Mouse (Mus musculus): Measurements from ENCODE around the gene Tcf7. TPM values are rescaled to one million over a fixed set of nuclear protein-coding genes. Genes with fewer than 3 reads are reported as not detected.

Tcf7 gene
- polyA plus RNA-seq (2014; fragmentation: Nextera tagmentation; extraction: Ambion mirVana) = 5.3 and 5.5 TPM in 2 replicates

DNA sequence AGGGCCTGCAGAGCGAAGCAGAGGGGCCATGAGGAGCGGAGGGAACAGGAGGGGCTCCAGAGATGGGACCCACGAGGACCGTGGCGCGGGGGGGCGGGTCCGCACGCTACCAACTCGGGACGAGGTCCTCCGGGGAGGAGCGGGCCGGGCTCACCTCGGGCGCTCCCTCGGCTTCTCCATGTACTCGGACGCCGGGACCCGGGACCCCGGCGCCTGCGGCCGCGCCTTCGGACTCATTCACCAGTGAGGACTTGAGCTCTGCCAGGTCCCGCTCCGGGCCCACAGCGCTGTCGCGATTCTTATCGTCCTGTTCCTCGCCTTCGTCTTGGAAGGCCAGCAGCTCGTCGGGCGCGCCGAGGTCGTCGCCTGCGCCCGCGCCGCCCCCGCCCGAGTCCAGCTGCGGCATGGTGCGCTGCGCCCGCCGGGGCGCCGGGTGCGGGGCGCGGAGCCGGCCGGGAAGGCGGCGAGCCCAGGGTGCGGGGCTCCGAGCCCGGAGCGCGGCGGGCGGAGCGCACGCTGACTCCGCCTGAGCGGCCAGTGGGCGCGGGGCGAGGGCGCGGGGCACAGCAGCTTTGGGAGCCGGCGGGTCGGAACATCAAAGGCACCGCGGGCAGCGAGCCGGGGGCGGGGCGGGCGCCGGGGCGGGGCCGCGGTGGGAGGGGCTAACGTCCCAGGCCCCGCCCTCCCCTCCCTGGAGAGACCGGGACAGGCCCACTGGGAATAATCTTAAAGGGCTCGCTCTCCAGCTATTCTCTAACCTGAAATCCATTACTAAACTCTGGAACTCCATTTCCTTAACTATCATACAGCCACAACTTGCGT, at the start of gene Tcf7:
Tcf7 (minus strand) TSS at position 241 of the 822 bp plus-strand sequence.
- H3K4me3 ChIP-seq (ENCODE audit: low read depth, low read length) = peak within 1 kb of the TSS; percentile 68
- H3K9me3 ChIP-seq (replicated peaks; ENCODE audit: control insufficient read depth, low read length) = no peaks in the 10 kb centered on the region
- peaks cover 24% of the 10 kb centered on the region for H3K4me1 ChIP-seq (ENCODE audit: control insufficient read depth, insufficient read depth, low read length)
- WGBS (ENCODE audit: insufficient replicate concordance) = under 1% methylated on average over 76 of the region's 97 CpGs
- H3K36me3 ChIP-seq (ENCODE audit: control insufficient read depth, insufficient read depth, low read length) = no peaks in the 10 kb centered on the region
- H3K9ac ChIP-seq (ENCODE audit: low read depth, low read length) = peak within 1 kb of the TSS; percentile 73
- H3K27ac ChIP-seq (ENCODE audit: low read depth, low read length) = 0 out of 2 replicates have a peak within 1 kb of the TSS, but pooled peaks have one; percentile 10
- H3K4me2 ChIP-seq = peak within 1 kb of the TSS; percentile 99
- ATAC-seq (replicated peaks; ENCODE audit: insufficient number of reproducible peaks, low FRiP score, low TSS enrichment) = peak; percentile 51
- H3K27me3 ChIP-seq (ENCODE audit: control insufficient read depth, insufficient read depth, low read length) = peaks cover 12% of the 10 kb centered on the region; the same call in 1 of the 2 replicates

DNA sequence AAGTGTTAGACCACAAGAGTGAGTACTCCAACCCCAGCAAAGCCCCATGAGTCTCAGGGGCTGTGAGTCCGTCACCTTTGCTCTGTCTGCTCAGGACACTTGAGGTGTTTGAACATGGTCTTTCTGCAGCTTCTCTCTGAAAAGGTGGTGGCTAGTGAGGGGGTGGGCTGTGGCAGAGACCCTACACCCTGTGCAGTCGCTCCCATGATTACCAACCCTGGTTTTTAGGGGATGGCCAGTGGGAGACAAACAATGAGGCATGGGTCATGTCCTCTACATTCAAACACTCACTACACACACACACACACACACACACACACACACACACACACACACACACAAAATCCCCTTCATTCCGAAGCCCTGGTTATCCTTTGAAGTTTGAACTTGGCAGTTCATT, 44.5 kb upstream of the Tcf7 start:
- Histone ChIP-seq H3K9me3 (replicated peaks; ENCODE audit: control insufficient read depth, low read length) (no peaks in the 10 kb centered on the region), H3K27ac (ENCODE audit: low read depth, low read length) (no peak overlapping the region), H3K9ac (ENCODE audit: low read depth, low read length) (no peak overlapping the region), H3K4me2 (no peak overlapping the region), H3K4me3 (ENCODE audit: low read depth, low read length) (no peak overlapping the region), H3K27me3 (ENCODE audit: control insufficient read depth, insufficient read depth, low read length) (peaks cover 6% of the 10 kb centered on the region), H3K36me3 (ENCODE audit: control insufficient read depth, insufficient read depth, low read length) (no peaks in the 10 kb centered on the region), H3K4me1 (ENCODE audit: control insufficient read depth, insufficient read depth, low read length) (no peaks in the 10 kb centered on the region)
- WGBS (ENCODE audit: insufficient replicate concordance) = 46% methylated on average over 3 of the region's 3 CpGs
- no peak for ATAC-seq (replicated peaks; ENCODE audit: insufficient number of reproducible peaks, low FRiP score, low TSS enrichment)

DNA sequence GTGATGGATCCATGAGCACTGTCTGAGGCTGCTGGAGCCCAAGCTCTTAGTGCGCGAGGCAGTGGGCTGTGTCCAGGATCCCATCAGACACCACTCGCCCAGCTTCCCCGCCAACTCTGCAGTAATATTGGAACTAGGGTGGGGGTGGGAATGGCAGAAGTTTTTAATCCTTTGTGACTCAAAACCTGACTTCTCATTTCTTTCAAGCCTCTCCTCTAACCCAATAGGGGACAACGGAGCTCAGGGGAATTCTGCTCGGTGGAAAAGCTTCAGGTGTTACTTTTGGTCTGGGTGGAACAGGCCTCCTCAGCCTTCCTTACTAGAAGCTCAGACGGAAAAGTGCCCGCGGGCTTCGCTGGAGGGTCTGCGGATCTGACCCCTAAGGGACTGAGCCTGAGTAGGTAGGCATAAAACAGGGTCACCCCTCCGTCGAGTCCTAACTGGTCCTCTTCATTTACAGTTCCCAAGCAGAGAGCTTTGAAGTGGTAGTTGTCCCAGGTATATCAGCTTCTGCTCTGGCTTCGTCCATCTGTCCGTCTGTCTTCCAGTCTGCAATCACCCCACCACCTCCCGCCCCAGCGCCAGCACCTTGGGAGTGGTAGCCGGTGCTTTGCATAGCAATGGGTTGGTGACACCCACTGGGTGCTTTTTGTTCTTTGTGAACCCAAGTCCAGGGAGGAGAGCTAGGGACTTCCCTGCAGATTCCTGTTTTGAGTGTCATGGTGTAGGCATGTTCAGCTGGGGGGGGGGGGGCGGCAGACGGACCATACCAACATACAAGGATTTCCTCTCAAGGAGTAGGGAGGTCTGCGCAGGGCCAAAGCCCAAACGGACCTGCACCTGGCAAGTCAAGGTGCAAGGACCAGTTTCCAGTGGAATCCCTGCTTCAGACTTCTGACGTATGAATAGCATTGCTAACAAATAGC, 41.9 kb upstream of the Tcf7 start:
- H3K9ac ChIP-seq (ENCODE audit: low read depth, low read length) = no peak overlapping the region
- H3K4me1 ChIP-seq (ENCODE audit: control insufficient read depth, insufficient read depth, low read length) = no peaks in the 10 kb centered on the region
- H3K4me3 ChIP-seq (ENCODE audit: low read depth, low read length) = no peak overlapping the region
- no peaks in the 10 kb centered on the region for H3K9me3 ChIP-seq (replicated peaks; ENCODE audit: control insufficient read depth, low read length)
- H3K4me2 ChIP-seq = no peak overlapping the region
- no peak for ATAC-seq (replicated peaks; ENCODE audit: insufficient number of reproducible peaks, low FRiP score, low TSS enrichment)
- H3K36me3 ChIP-seq (ENCODE audit: control insufficient read depth, insufficient read depth, low read length) = no peaks in the 10 kb centered on the region
- H3K27me3 ChIP-seq (ENCODE audit: control insufficient read depth, insufficient read depth, low read length) = peaks cover 6% of the 10 kb centered on the region
- H3K27ac ChIP-seq (ENCODE audit: low read depth, low read length) = no peak overlapping the region
- 54% methylated on average over 23 of the region's 23 CpGs for WGBS (ENCODE audit: insufficient replicate concordance)

DNA sequence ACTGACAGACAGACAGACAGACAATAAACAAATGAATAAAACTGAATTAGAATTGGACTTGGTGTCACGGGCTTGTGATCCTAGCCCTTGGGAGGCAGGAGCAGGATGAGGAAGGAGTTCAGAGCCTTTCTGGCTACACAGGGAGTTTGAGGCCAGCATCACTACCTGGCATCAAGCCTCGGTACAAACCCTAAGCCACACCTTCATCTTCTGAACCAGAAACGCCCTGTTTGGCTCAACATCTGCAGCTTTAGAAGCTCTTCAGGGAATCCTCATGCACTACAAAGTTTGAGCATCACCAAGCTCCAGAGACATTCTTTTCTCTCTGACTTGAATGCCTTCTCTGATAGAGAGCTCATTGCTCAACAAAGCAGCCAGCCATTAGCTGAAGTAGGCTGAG, 38.7 kb upstream of the Tcf7 start:
- H3K27me3 ChIP-seq (ENCODE audit: control insufficient read depth, insufficient read depth, low read length) = peaks cover 6% of the 10 kb centered on the region
- H3K4me1 ChIP-seq (ENCODE audit: control insufficient read depth, insufficient read depth, low read length) = no peaks in the 10 kb centered on the region
- H3K4me2 ChIP-seq = no peak overlapping the region
- no peak for ATAC-seq (replicated peaks; ENCODE audit: insufficient number of reproducible peaks, low FRiP score, low TSS enrichment)
- no peak overlapping the region for H3K9ac ChIP-seq (ENCODE audit: low read depth, low read length)
- no peaks in the 10 kb centered on the region for H3K9me3 ChIP-seq (replicated peaks; ENCODE audit: control insufficient read depth, low read length)
- WGBS (ENCODE audit: insufficient replicate concordance) = 53% methylated on average over 3 of the region's 3 CpGs
- no peak overlapping the region for H3K4me3 ChIP-seq (ENCODE audit: low read depth, low read length)
- H3K27ac ChIP-seq (ENCODE audit: low read depth, low read length) = no peak overlapping the region
- H3K36me3 ChIP-seq (ENCODE audit: control insufficient read depth, insufficient read depth, low read length) = no peaks in the 10 kb centered on the region

DNA sequence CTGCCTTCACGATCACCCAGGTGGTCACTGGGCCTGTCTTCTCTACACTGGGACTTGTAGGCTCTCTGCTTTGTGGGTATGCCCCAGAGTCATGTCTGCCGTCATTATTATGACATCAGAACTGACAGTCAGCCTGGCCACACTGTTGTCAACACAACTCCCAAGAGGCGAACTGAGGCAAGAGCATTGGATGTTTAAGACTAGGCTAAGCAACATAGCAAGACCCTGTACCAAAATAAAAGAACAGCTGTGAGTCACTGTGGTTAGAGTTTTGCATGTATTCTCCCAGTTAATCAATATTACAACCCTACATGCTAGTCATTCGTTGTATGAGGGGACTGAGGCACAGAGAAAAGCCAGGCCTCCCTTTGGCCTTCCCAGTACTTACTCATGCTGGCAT, 37.7 kb upstream of the Tcf7 start:
- Histone ChIP-seq H3K27ac (ENCODE audit: low read depth, low read length) (no peak overlapping the region), H3K9ac (ENCODE audit: low read depth, low read length) (no peak overlapping the region), H3K4me3 (ENCODE audit: low read depth, low read length) (no peak overlapping the region), H3K4me1 (ENCODE audit: control insufficient read depth, insufficient read depth, low read length) (no peaks in the 10 kb centered on the region), H3K4me2 (no peak overlapping the region), H3K9me3 (replicated peaks; ENCODE audit: control insufficient read depth, low read length) (no peaks in the 10 kb centered on the region), H3K27me3 (ENCODE audit: control insufficient read depth, insufficient read depth, low read length) (peaks cover 6% of the 10 kb centered on the region), H3K36me3 (ENCODE audit: control insufficient read depth, insufficient read depth, low read length) (no peaks in the 10 kb centered on the region)
- ATAC-seq (replicated peaks; ENCODE audit: insufficient number of reproducible peaks, low FRiP score, low TSS enrichment) = no peak
- 72% methylated on average over 4 of the region's 4 CpGs for whole genome bisulfite sequencing (ENCODE audit: insufficient replicate concordance)

DNA sequence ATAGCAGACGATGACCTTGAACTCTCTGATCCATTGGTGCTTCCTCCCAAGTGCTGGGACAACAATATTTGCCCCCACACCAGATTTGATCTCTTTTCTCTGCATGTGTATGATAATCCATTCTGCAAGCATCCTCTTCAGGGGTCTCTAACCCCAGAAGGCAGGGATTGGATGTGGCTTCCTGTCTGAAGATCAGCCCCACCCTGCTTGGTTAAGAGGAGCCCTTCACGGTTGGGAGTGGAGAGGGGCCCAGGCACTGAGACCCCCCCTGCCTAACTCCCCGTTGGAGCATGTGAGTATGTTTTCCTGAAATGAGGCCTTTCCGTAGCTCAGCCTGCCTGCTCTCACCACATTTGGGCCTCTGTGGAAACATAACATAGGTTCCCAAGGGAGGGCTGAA, 36.9 kb upstream of the Tcf7 start:
- H3K4me2 ChIP-seq = no peak overlapping the region
- no peaks in the 10 kb centered on the region for H3K4me1 ChIP-seq (ENCODE audit: control insufficient read depth, insufficient read depth, low read length)
- ATAC-seq (replicated peaks; ENCODE audit: insufficient number of reproducible peaks, low FRiP score, low TSS enrichment) = no peak
- 60% methylated on average over 4 of the region's 4 CpGs for WGBS (ENCODE audit: insufficient replicate concordance)
- H3K4me3 ChIP-seq (ENCODE audit: low read depth, low read length) = no peak overlapping the region
- H3K36me3 ChIP-seq (ENCODE audit: control insufficient read depth, insufficient read depth, low read length) = no peaks in the 10 kb centered on the region
- peaks cover 8% of the 10 kb centered on the region for H3K27me3 ChIP-seq (ENCODE audit: control insufficient read depth, insufficient read depth, low read length)
- H3K9me3 ChIP-seq (replicated peaks; ENCODE audit: control insufficient read depth, low read length) = no peaks in the 10 kb centered on the region
- H3K9ac ChIP-seq (ENCODE audit: low read depth, low read length) = no peak overlapping the region
- no peak overlapping the region for H3K27ac ChIP-seq (ENCODE audit: low read depth, low read length)

DNA sequence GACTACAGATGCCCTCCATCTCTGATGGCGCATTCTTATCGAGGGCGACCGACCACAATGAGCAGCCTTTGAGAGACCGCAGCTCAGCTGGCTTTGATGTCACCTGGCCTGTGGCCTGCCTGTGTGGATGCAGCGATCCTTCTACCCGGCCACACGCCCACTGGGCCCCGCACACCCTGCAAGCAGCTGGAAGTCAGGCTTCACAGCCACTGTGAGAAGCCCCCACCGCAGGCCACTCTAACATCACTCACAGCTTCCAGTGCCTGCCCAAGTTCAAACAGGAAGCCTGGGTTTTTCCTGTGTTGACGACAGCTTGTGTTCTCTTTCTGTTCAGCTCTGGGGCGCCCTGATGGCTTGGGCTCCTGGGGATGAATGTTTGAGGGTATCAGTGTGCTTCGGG, 35.6 kb upstream of the Tcf7 start:
- Histone ChIP-seq H3K27ac (ENCODE audit: low read depth, low read length) (no peak overlapping the region), H3K9me3 (replicated peaks; ENCODE audit: control insufficient read depth, low read length) (no peaks in the 10 kb centered on the region), H3K27me3 (ENCODE audit: control insufficient read depth, insufficient read depth, low read length) (peaks cover 9% of the 10 kb centered on the region), H3K4me1 (ENCODE audit: control insufficient read depth, insufficient read depth, low read length) (no peaks in the 10 kb centered on the region), H3K4me2 (no peak overlapping the region), H3K36me3 (ENCODE audit: control insufficient read depth, insufficient read depth, low read length) (no peaks in the 10 kb centered on the region), H3K4me3 (ENCODE audit: low read depth, low read length) (no peak overlapping the region), H3K9ac (ENCODE audit: low read depth, low read length) (no peak overlapping the region)
- no peak for ATAC-seq (replicated peaks; ENCODE audit: insufficient number of reproducible peaks, low FRiP score, low TSS enrichment)
- 51% methylated on average over 13 of the region's 13 CpGs for WGBS (ENCODE audit: insufficient replicate concordance)

DNA sequence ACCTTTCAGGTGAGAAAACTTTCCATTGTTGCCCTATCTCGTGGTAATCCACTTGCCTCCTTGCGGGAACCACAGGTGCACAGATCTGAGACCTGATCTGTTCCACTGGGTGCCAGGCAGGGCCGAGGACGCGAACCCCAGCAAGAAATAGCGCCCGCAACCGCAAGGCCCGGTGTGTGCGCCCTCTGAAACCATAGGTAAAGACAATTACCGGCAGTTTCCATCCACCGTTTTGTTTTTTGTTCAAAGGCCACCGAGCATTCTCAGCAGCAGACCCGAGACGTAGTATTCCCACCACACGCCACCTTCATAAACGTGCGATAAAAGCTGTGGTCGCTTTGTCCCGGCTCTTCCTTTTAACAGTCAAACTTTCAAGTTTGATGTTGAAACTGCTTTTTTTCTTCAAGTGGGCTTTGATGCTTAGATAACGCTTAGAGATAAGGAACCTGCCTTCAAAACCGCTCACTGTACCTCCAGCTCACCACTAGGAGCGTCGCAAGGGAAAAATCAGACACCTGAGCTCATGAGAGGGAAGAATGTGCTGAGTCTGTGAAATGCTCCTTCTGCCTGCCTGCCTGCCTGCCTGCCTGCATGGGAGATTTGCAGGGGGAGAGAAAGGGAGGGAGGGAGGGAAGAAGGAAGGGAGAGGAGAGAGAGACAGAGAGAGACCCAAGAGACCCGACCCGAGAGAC, 31.4 kb upstream of the Tcf7 start:
- 10% methylated on average over 26 of the region's 26 CpGs for WGBS (ENCODE audit: insufficient replicate concordance)
- Histone ChIP-seq H3K9me3 (replicated peaks; ENCODE audit: control insufficient read depth, low read length) (no peaks in the 10 kb centered on the region), H3K4me2 (peak overlapping the region; percentile 44; the same call in 1 of the 2 replicates), H3K4me3 (ENCODE audit: low read depth, low read length) (no peak overlapping the region), H3K9ac (ENCODE audit: low read depth, low read length) (no peak overlapping the region; the same call in 1 of the 2 replicates), H3K27me3 (ENCODE audit: control insufficient read depth, insufficient read depth, low read length) (peaks cover 9% of the 10 kb centered on the region), H3K27ac (ENCODE audit: low read depth, low read length) (no peak overlapping the region), H3K36me3 (ENCODE audit: control insufficient read depth, insufficient read depth, low read length) (no peaks in the 10 kb centered on the region), H3K4me1 (ENCODE audit: control insufficient read depth, insufficient read depth, low read length) (no peaks in the 10 kb centered on the region)
- no peak for ATAC-seq (replicated peaks; ENCODE audit: insufficient number of reproducible peaks, low FRiP score, low TSS enrichment)

Data from heart, embryonic 11.5 days (tissue).